Mouse (Mus musculus) cerebellum, adult 2 months (tissue): ENCODE results near the gene Tmem106c.

ENCODE experiments used
- CTCF ChIP-seq: fragments of 200-500 bp; IDR thresholded peaks from 2 replicates; pipeline ENCODE4 v1.5.1; 2011; ENCODE audit warnings: low read depth, mild to moderate bottlenecking, control low read depth, low read length, moderate library complexity, borderline replicate concordance; ENCODE audit not compliant: insufficient read depth
- POLR2A ChIP-seq: fragments of 200-500 bp; IDR thresholded peaks from 2 replicates; pipeline ENCODE4 v1.6.1; 2011; ENCODE audit warnings: low read length, control low read depth, borderline replicate concordance; ENCODE audit not compliant: insufficient read depth

GRCm38 (mm10) chr15:97952889-97953189 lies 11.2 kb upstream of the Tmem106c start:
- TF ChIP-seq POLR2A (no peak), CTCF (no peak)
